In genomic region chr15:101320618-101321041, GRCm38 (mm10) we compare ENCODE assay signal across 10 mouse cellular contexts. TPM values are rescaled to one million over a fixed set of nuclear protein-coding genes. Genes with fewer than 3 reads are reported as not detected.
DNase-seq lines count a peak whose midpoint lies in the region; ATAC-seq and TF ChIP-seq lines count a peak whose summit lies in the region.
"Had no signal": no experiment of that assay in that cellular context is flagged by ENCODE, and none has a peak within 500 bp of the region (broad histone marks: within the 10 kb centered on the region; RNA-seq: fewer than 3 reads in every experiment).

No protein-coding gene starts in this region.

- no peak for ATAC-seq in liver, embryonic 11.5 days (replicated peaks; ENCODE audit: low FRiP score)
- ATAC-seq in frontal cortex, adult (ENCODE audit: low TSS enrichment): no peak
- ATAC-seq in erythroid progenitor cell, adult 5-6 weeks (replicated peaks; ENCODE audit: low FRiP score, poor library complexity, severe bottlenecking): no peak
- ATAC-seq: Patski had no signal

- H3K27ac ChIP-seq in liver, embryonic 11.5 days (ENCODE audit: low read depth, low read length): no peak overlapping the region
- peak overlapping the region; percentile 81 for H3K27ac ChIP-seq in kidney, adult 2 months (ENCODE audit: insufficient read depth, low read depth, low read length)
- H3K27ac ChIP-seq: limb, embryonic 10.5 days had no signal

- TF ChIP-seq POLR2A in kidney, adult 2 months (IDR thresholded peaks at IDR 0.05; ENCODE audit: low read depth, low read length): no peak

- no peak overlapping the region for H3K4me2 ChIP-seq in liver, embryonic 11.5 days

- H3K27me3 ChIP-seq in liver, embryonic 11.5 days (replicated peaks; ENCODE audit: control insufficient read depth, insufficient read depth, low read length): 0 out of 2 replicates have a peak, but pooled peaks cover 3% of the 10 kb centered on the region
- H3K27me3 ChIP-seq in kidney, adult 2 months (replicated peaks; ENCODE audit: control insufficient read depth, insufficient read depth, low read length): no peaks in the 10 kb centered on the region
- H3K27me3 ChIP-seq: Patski had no signal

- H3K36me3 ChIP-seq in liver, embryonic 11.5 days (ENCODE audit: control insufficient read depth, insufficient read depth, low read length): no peaks in the 10 kb centered on the region
- no peaks in the 10 kb centered on the region for H3K36me3 ChIP-seq in kidney, adult 2 months (ENCODE audit: control insufficient read depth, insufficient read depth, low read length)
- H3K36me3 ChIP-seq: limb, embryonic 10.5 days had no signal

- no peak overlapping the region for H3K9ac ChIP-seq in liver, embryonic 11.5 days (ENCODE audit: low read depth, low read length)

- no peak overlapping the region for H3K4me3 ChIP-seq in liver, embryonic 11.5 days (ENCODE audit: low read depth, low read length)
- no peak overlapping the region for H3K4me3 ChIP-seq in kidney, adult 2 months (ENCODE audit: insufficient read depth, low read depth, low read length)
- H3K4me3 ChIP-seq: limb, embryonic 10.5 days had no signal

- 25% methylated on average over 6 of the region's 6 CpGs for WGBS in liver, embryonic 11.5 days
- WGBS in kidney, adult 2 months: 49% methylated on average over 6 of the region's 6 CpGs

- H3K4me1 ChIP-seq in liver, embryonic 11.5 days (replicated peaks; ENCODE audit: control insufficient read depth, insufficient read depth, low read length): peaks cover 21% of the 10 kb centered on the region
- peaks cover 9% of the 10 kb centered on the region for H3K4me1 ChIP-seq in kidney, adult 2 months (ENCODE audit: control insufficient read depth, insufficient read depth, low read length)

- no peaks in the 10 kb centered on the region for H3K9me3 ChIP-seq in liver, embryonic 11.5 days (ENCODE audit: control insufficient read depth, low read length)
- H3K9me3 ChIP-seq: limb, embryonic 10.5 days had no signal

- TF ChIP-seq CTCF in kidney, adult 2 months (conservative IDR thresholded peaks at IDR 0.05; ENCODE audit: insufficient read depth, insufficient read length, low read depth, low read length): no peak

- DNase-seq in liver: peak; percentile 45
- no peak for DNase-seq in liver, embryonic 11.5 days (ENCODE audit: low spot score)
- peak; percentile 71 for DNase-seq in c-Kit-positive CD71-negative TER-119-negative erythroid progenitor cells, embryonic 14.5 days (ENCODE audit: low read depth)
- DNase-seq in kidney, adult 2 months: peak; percentile 86
- DNase-seq in lung, postnatal 25 days (ENCODE audit: low spot score): peak; percentile 62
- DNase-seq in spleen, adult 18-20 months: no peak

RNA-seq across cellular contexts. Expression of gene 6030408B16Rik, which starts 27.6 kb away (rescaled TPM):
- polyA plus RNA-seq in liver, embryonic 11.5 days (2014; fragmentation: Nextera tagmentation; extraction: Ambion mirVana): 0.58 and 0.94 TPM in 2 replicates
- polyA plus RNA-seq in kidney, adult 2 months (2012; rRNA removed): 0.13 and 0.37 TPM in 2 replicates
- not detected in 2 replicates for total RNA-seq in erythroid progenitor cell, adult 5-6 weeks (2015; ENCODE audit: low replicate concordance)
- not detected in 2 replicates for total RNA-seq in erythroid progenitor cell, adult 5-6 weeks (2017; ENCODE audit: low replicate concordance)
- polyA plus RNA-seq: Patski had no signal

RNA-seq across cellular contexts. Expression of gene Atg101, which starts 36.6 kb away (rescaled TPM):
- 52.6 and 54.9 TPM in 2 replicates for polyA plus RNA-seq in liver, embryonic 11.5 days (2014; fragmentation: Nextera tagmentation; extraction: Ambion mirVana)
- 46.1 and 48.7 TPM in 2 replicates for polyA plus RNA-seq in kidney, adult 2 months (2012; rRNA removed)
- 1.4 TPM in 1 of 2 replicates, not detected in the other for total RNA-seq in erythroid progenitor cell, adult 5-6 weeks (2015; ENCODE audit: low replicate concordance)
- 5.8 and 11.4 TPM in 2 replicates for total RNA-seq in erythroid progenitor cell, adult 5-6 weeks (2017; ENCODE audit: low replicate concordance)

RNA-seq across cellular contexts. Expression of gene Krt80, which starts 49.3 kb away (rescaled TPM):
- polyA plus RNA-seq in liver, embryonic 11.5 days (2014; fragmentation: Nextera tagmentation; extraction: Ambion mirVana): 0.23 TPM in 1 of 2 replicates, not detected in the other
- polyA plus RNA-seq in kidney, adult 2 months (2012; rRNA removed): 14.2 and 14.7 TPM in 2 replicates
- 0.42 and 4.7 TPM in 2 replicates for total RNA-seq in erythroid progenitor cell, adult 5-6 weeks (2015; ENCODE audit: low replicate concordance)
- total RNA-seq in erythroid progenitor cell, adult 5-6 weeks (2017; ENCODE audit: low replicate concordance): 0.90 and 2.5 TPM in 2 replicates

Comparison
In these comparisons a context has a peak if more than half of its experiments do, and no peak if none do; other contexts are left out.
1. DNase-seq: peak in liver (single experiment), c-Kit-positive CD71-negative TER-119-negative erythroid progenitor cells, embryonic 14.5 days (single experiment), kidney, adult 2 months (single experiment) and lung, postnatal 25 days (single experiment); none in liver, embryonic 11.5 days (single experiment) and spleen, adult 18-20 months (0 of 2).
2. RNA of gene Krt80, which starts 49.3 kb away (polyA plus RNA-seq): 14.2 to 14.7 TPM in kidney, adult 2 months; 0.23 TPM in liver, embryonic 11.5 days; every median in the first group is over 10 times any median in the second.